Mouse (Mus musculus) gastrocnemius, adult 8-10 months (tissue): ENCODE results near the gene Lmntd2. TPM values are rescaled to one million over a fixed set of nuclear protein-coding genes. Genes with fewer than 3 reads are reported as not detected.

Experiments used
- DNase-seq, 2 experiments: peaks; one replicate each; pipeline ENCODE4 v3.0.0; 2022; ENCODE audit warnings: low spot score in 2 of 2
- microRNA-seq: library from miRNA; unstranded; fragments of <30 nt; microRNA quantifications from one replicate; pipeline ENCODE4 v1.2.0, GENCODE M21; 2022
- total RNA-seq, 4 experiments: library from RNA; stranded (reverse); gene quantifications; 2 replicates each; pipeline ENCODE4 v1.2.4; 2022

Lmntd2 gene
- total RNA-seq, 4 experiments from 2014 or later, result not detected

DNA sequence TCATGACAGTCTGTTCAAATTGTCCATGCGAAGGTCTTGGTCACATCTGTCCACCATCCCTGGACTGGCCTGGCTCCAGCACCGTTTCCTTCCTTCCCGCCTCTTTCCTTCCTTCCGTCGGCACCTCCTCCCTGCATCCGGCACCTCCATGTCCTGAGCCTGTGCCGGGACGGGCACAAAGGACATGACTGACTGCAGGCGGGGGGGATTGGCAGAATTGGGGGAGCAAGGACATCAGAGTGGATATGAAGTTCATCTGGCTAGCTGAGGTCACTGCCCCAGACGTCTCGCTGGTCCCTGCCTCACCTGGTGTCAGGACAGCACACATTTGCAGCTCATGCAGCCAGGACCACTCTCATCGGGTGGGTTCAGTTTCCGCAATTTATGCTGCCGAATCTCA lies 22.8 kb downstream of the Lmntd2 start:
- no peak for DNase-seq

DNA sequence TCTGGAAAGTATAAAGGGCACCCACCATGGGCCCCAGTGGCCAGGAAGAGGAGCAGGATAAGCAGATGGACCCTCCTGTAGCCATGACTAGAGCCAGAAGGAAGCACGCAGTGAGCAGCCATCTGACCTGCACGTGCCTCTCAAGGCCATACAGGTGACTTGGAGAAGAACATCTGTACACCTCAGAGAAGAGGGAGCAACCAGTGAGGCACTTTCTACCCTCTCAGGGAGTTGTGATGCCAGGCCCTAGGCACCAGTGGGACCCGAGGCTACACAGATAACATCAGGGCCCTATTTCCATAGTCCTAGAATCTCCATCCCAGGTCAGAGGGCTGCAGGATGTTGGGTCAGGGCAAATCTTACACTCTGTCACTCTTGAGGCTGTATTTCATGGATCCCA lies 23.7 kb downstream of the Lmntd2 start:
- DNase-seq, result no peak

DNA sequence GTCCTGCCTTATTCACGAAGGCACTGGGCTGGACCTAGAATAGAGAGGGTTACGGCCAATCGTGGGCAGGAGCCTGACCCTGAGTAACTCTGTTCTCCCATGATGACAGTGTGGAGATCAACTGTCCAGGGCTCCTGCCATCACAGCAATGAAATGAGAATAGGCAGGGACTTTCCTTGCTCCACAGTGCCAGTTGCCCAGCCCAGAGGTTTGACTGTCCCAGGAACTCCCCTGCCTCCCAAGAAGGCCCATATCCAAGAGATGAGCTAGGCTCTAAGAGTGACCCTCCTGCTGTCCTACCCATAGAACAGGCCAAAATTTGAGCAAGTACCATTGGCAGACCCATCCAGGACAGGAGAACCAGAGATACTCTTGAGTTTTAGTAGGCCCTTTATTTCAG lies 25.1 kb downstream of the Lmntd2 start:
- DNase-seq, result no peak

DNA sequence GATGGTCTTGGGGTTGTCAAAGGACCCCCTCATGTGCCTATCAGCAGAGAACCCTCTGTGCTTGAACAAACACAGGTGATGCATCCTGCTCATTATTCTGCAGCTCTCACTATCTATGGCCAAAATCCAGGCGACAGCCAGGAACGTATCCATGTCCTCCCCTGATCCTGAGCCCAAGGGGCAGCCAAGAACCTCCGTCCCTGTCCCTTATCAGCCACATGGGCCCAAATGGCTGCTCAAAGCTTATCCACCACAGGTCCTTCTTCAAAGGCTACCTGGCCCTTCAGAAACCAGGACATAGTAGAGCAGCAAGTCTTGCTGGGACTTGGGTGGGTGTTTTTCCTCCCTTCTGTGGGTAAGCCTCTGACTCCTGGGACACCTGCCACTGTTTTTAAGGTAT lies 25.7 kb downstream of the Lmntd2 start:
- DNase-seq, result no peak

DNA sequence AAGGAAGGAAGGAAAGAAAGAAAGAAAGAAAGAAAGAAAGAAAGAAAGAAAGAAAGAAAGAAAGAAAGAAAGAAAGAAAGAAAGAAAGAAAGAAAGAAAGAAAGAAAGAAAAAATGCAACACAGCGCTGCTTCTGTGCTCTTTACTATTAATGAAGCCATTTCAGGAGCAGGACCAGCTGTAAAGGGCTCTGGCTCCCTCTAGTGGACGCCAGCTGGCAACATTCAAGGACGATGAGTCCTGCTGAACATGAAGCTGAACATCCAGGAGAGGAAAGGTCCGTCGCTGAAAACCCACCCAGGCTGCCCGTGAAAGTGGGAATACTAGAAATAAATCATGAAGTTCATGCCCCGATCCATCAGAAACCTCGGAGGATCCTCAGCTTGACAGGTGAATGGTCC lies 37.7 kb downstream of the Lmntd2 start:
- peak; percentile 77 for DNase-seq

DNA sequence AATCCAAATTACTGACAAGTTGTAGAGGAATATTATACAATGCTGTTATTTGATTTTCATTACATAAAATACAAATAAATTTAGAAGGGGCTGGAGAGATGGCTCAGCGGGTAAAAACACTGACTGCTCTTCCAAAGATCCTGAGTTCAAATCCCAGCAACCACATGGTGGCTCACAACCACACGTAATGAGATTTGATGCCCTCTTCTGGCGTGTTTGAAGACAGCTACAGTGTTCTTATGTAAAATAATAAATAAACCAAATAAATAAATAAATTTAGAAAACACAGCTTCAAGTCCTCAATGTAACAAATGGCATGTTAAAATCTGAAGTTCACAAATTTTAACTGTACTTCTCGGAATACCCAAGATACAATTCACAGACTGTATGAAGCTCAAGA lies 38.8 kb downstream of the Lmntd2 start:
- no peak for DNase-seq

DNA sequence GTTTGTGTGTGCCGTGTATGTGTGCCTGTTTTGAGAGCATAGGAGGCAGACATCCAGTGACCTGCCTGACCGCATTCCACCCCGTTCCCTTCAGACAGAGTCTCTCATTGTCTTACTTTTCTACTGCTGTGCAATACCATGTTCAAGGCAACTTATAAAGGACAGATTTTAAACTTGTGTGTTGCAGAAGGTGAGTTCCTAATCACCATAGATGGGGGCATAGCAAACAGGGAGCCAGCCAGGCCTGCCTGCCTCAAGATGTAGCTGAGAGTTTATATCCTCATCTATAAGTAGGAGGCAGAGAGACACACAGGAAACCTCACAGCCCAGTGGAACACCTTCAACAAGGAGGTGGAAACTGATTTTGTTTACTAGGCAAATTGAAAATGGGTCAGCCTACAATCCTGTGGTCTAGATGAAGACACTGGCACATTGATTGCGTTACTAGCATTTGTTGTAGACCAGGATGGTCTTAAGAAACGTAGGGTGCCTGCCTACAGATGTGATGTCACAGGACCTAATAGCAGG lies 40.5 kb downstream of the Lmntd2 start:
- DNase-seq, result no peak

DNA sequence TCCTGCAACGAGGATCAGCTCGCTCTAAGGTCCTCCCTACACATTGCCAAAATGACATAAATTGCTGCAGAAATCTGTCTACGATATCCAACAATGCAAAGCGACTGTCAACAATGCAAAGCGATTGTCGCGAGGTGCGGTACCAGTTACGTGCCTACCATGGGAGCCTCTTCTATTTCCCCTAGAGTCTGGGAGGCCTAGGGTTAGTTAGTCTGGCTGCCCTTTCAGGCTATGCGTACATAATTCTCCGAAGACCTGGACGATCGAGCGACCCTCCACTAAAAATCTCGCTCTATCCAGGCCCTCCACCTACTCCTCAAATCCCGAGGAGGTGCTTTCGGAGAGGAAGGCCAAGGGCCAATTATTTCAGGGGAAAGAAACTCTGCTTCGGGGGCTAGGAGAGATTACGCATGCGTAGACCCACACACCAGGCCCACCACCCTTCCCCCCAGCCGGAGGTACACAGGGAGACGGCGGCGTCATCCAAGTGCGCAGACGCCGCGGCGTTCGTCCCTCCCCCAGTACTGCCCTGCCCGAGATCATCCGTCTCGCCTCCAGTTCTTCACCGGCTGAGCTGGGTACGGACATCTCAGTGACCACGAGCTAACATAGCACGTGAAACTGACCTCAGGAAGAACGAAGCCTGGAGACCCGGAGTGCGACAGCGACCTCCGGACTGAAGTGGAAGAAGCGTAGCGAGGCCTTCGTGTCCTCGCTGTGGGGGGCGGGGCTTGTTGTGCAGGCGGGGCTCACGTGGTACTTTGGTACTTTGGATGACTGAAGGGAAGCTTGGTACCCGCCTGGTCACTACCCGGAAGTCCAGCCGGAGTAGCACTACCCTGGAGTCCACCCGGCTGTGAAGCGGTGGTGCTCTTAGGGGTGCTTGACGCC lies 41.5 kb downstream of the Lmntd2 start, which contains the start of gene Rnh1:
Gene Rnh1 (minus strand): TSS at position 742 of the 891 bp plus-strand sequence.
- peak; percentile 84 to 87 for DNase-seq

DNA sequence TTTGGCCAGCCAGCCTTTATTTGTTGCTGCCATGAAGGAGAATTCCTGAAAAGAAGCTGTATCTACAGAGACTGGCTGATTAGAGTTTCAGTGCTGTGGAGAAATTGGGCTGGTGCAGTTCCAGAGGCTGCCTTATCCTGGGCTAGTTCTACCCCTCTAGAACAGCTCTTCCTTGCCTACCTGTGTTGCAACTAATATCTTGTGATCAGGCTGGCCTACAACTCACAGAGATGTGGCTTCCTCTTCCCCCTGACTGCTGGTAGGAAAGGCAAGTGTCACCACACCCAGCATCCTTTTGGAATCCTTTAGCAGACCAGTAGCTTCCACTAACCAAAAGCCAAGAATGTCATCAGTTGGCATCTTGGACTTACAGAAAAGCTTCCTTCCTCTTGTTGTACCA lies 44.0 kb downstream of the Lmntd2 start:
- no peak for DNase-seq

DNA sequence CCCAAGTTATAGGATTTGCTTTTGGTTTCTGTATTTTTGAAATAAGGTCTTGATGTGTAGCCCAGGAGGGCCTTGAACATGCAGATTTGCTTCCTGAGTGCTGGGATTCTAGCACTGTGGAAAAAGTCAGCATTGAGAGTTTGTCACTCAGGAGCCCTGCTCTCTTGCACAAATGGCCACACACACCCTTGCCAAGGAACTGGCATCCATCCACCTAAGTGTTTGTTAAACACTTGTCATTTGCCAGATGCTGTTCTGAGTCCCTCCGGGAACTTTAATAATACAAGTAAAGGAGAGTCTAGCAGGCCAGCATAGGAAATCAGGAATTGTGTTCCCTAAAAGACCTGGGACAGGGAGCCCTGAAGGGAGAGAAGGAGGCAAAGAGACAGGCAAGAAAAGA lies 44.6 kb downstream of the Lmntd2 start:
- DNase-seq, result no peak

DNA sequence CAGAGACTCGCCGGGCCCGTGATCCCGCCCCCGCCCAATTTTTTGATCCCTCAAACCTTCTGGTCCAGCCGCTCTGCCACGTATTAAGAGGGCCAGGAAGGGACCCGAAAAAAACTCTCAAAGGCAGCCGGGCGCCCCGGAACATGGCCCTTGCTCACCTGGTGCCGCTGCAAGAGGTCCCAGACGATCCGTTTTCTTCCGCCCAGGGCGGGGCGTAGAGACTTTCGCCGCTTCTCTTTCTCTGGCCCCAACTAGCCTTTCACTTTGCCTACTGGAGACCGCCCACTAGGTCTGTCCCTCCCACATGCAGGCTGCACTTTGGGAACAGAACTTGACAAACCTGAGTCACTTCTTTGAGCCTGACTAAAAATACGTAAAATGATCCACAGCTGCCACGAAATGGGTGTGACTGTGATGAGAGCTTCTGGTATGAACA lies 45.3 kb downstream of the Lmntd2 start:
- DNase-seq, result peak; percentile 49

DNA sequence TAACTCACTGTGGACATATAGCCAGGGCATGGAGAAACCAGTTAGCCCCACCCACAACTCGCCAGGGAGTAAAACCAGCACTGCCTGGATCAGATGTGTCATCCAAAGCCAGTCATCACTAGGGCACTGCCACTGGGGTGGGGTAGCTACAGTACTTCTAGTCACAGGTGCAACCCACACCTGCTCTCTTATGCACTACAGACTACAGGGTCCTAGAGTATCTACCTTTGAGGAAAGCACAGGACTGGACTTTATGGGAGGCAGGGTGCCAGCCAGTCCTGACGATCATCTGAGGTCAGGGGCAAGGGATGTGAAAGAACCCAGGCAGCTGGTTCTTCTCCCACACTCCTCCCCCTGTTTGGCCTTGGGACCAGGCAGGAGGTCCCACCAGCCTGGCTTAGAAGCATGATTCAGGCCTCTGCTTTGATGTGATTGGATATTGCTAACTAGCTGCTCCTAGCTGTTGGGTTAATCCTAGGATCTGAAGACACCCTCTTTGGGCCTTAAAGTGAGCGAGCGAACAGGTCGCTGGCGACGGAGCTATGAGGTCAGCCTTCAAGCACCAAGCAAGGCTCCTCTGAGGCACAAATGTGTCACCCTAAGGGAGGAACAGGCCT lies 45.9 kb downstream of the Lmntd2 start:
- peak in 1 of 2 experiments; percentile 31 for DNase-seq

DNA sequence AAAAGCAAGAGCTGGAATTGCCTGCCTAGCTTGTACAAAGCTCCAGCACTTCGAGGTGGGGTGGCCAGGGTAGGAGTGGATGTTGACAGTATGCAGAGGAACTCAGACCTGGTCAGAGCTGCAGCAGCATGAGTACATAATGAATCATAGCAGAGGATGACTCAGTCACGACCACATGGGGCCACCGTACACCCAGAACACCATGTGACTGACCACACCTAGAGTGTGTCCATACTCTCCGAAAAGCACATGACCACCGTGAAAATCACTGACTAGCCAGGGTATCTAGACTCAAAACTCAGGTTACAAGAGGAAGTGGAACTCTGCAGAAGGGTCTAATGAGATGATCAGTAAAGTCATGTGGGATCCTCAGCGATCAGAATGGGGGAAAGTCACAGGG lies 49.0 kb downstream of the Lmntd2 start:
- DNase-seq, result no peak

DNA sequence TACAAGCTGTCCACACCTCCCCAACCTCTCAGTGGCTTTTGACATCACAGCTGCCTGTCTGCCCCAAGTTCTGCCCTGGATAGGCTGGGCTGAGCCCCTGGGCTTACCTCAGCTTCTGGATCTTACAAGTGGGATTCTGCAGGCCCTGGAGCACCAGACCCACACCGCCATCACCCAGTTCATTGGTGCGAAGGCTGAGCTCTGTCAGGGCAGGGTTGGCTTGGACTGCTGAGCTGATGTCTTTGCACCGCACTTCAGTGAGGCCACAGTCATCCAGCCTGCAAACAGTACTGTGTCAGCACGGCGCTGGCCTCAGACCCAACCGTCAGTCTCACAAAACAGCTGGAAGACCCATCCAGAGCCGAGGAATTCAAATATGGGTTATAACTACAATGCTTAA lies 49.5 kb downstream of the Lmntd2 start:
- DNase-seq, result no peak

Small RNAs within 50 kb of the gene (microRNA-seq; reads per million reads assigned to microRNA genes)
- gene Mir210, result 67.3 reads per million, percentile 44 among the genes with 10 or more reads in this experiment

Other genes starting within 250 kb of the Lmntd2 start
- under 1 TPM; 0.34 to 0.99 (median 0.77) TPM for gene Ifitm1, start 246.9 kb downstream of the Lmntd2 start, total RNA-seq
- 10 to 100 TPM; 20.8 to 38.8 (median 27.1) TPM for gene Ifitm3, start 203.3 kb downstream of the Lmntd2 start, total RNA-seq
- gene Ifitm6, start 196.2 kb downstream of the Lmntd2 start, total RNA-seq, result not detected
- not detected for gene Gm17387, start 184.9 kb downstream of the Lmntd2 start, total RNA-seq
- under 1 TPM in 2 of 4 experiments, not detected in 2; 0.20 to 0.59 TPM for gene B4galnt4, start 153.0 kb downstream of the Lmntd2 start, total RNA-seq
- gene Pkp3, start 135.9 kb downstream of the Lmntd2 start, total RNA-seq, result not detected
- gene Sigirr, start 113.5 kb downstream of the Lmntd2 start, total RNA-seq, result 1 to 10 TPM; 1.4 to 1.6 (median 1.5) TPM
- not detected for gene Ano9, start 96.3 kb downstream of the Lmntd2 start, total RNA-seq
- gene Ptdss2, start 91.7 kb downstream of the Lmntd2 start, total RNA-seq, result 10 to 100 TPM; 18.6 to 26.4 (median 22.0) TPM
- 10 to 100 TPM; 51.3 to 63.6 (median 53.6) TPM for gene Rnh1, start 41.2 kb downstream of the Lmntd2 start, total RNA-seq
- gene Hras, start 20.1 kb downstream of the Lmntd2 start, total RNA-seq, result 100 to 1,000 TPM; 112 to 158 (median 132) TPM
- gene Lrrc56, start 19.9 kb downstream of the Lmntd2 start, total RNA-seq, result 1 to 10 TPM; 1.4 to 2.5 (median 2.0) TPM
- gene Rassf7, start 1.8 kb upstream of the Lmntd2 start, total RNA-seq, result under 1 TPM in 2 of 4 experiments, not detected in 2; 0.38 to 0.56 TPM
- gene Phrf1, start 14.7 kb upstream of the Lmntd2 start, total RNA-seq, result 10 to 100 TPM; 16.8 to 25.3 (median 19.4) TPM
- gene Irf7, start 52.4 kb upstream of the Lmntd2 start, total RNA-seq, result under 1 TPM; 0.27 to 0.80 (median 0.50) TPM
- gene Cdhr5, start 62.7 kb upstream of the Lmntd2 start, total RNA-seq, result not detected
- not detected for gene Sct, start 65.1 kb upstream of the Lmntd2 start, total RNA-seq
- not detected for gene Drd4, start 77.9 kb upstream of the Lmntd2 start, total RNA-seq
- 10 to 100 TPM; 10.6 to 15.1 (median 12.7) TPM for gene Deaf1, start 113.6 kb upstream of the Lmntd2 start, total RNA-seq
- gene Tmem80, start 113.7 kb upstream of the Lmntd2 start, total RNA-seq, result 10 to 100 TPM in 3 of 4 experiments, 1 to 10 TPM in 1; 9.1 to 11.5 (median 11.3) TPM
- 1 to 10 TPM; 1.3 to 3.4 (median 2.2) TPM for gene Eps8l2, start 124.8 kb upstream of the Lmntd2 start, total RNA-seq
- gene Taldo1, start 178.1 kb upstream of the Lmntd2 start, total RNA-seq, result 10 to 100 TPM; 81.4 to 87.7 (median 84.4) TPM
- 1 to 10 TPM; 6.5 to 9.8 (median 7.8) TPM for gene Gatd1, start 200.1 kb upstream of the Lmntd2 start, total RNA-seq
- gene Cend1, start 215.4 kb upstream of the Lmntd2 start, total RNA-seq, result under 1 TPM in 2 of 4 experiments, not detected in 2; 0.16 to 0.48 TPM
- gene Slc25a22, start 223.8 kb upstream of the Lmntd2 start, total RNA-seq, result 10 to 100 TPM; 14.5 to 19.5 (median 14.7) TPM
- under 1 TPM; 0.07 to 0.51 (median 0.19) TPM for gene Pidd1, start 229.9 kb upstream of the Lmntd2 start, total RNA-seq
- 100 to 1,000 TPM; 719 to 844 (median 773) TPM for gene Rplp2, start 233.3 kb upstream of the Lmntd2 start, total RNA-seq
- gene Pnpla2, start 241.1 kb upstream of the Lmntd2 start, total RNA-seq, result 100 to 1,000 TPM; 250 to 384 (median 284) TPM
- gene Cracr2b, start 247.0 kb upstream of the Lmntd2 start, total RNA-seq, result 10 to 100 TPM in 1 of 4 experiments, 1 to 10 TPM in 3; 3.3 to 11.4 (median 6.9) TPM